Mouse (Mus musculus): Measurements from ENCODE around the gene Sprr2b. TPM values are rescaled to one million over a fixed set of nuclear protein-coding genes. Genes with fewer than 3 reads are reported as not detected.
A peak's percentile ranks its signal among the peaks of the same experiment; 100 is the strongest.
"Not testable (repeated sequence)": the region's sequence is repeated elsewhere in the genome, so short reads cannot be mapped to it uniquely, and the experiment has no call there.

Gene Sprr2b
- polyA plus RNA-seq (2015; fragmentation: Nextera tagmentation; extraction: Ambion mirVana) = not detected in 2 replicates

DNA sequence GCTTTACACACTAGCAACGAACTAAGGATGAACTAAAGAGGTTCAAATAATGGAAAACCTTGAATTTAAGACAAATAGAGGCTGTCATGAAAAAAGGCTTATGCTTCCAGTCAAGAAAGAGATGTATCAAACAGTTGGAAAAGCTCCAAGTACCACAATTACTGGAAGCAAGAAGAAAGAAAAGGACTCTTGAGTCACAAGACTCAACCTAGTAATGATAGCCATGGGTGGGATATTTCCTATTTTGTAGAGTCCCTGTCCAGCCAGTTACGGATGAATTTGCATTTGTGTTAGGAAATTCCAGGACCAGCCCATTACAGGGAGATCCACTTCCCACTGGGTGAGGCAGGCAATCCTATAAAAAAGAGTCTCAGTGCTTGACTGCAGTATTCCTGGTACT lies at the start of gene Sprr2b:
Gene Sprr2b, plus strand, starts transcription at position 301 of the 400 bp plus-strand sequence.
- Histone ChIP-seq H3K4me2 (ENCODE audit: low read length) (no peak within 1 kb of the TSS), H3K36me3 (ENCODE audit: insufficient read depth, low read length) (no peaks in the 10 kb centered on the region), H3K4me1 (replicated peaks; ENCODE audit: insufficient read depth, low read length) (no peaks in the 10 kb centered on the region), H3K27ac (no peak within 1 kb of the TSS), H3K27me3 (ENCODE audit: insufficient read depth, low read length) (no peaks in the 10 kb centered on the region), H3K9ac (ENCODE audit: low read depth, low read length) (no peak within 1 kb of the TSS), H3K9me3 (replicated peaks; ENCODE audit: low read length) (no peaks in the 10 kb centered on the region), H3K4me3 (replicated peaks; ENCODE audit: low read depth, low read length) (no peak within 1 kb of the TSS)
- DNase-seq (ENCODE audit: low spot score) (no peak), ATAC-seq (replicated peaks; ENCODE audit: low FRiP score, low read depth) (no peak)
- no peak for TF ChIP-seq CTCF (IDR thresholded peaks at IDR 0.05; ENCODE audit: low read depth)
- 79% methylated on average over 2 of the region's 2 CpGs for WGBS

DNA sequence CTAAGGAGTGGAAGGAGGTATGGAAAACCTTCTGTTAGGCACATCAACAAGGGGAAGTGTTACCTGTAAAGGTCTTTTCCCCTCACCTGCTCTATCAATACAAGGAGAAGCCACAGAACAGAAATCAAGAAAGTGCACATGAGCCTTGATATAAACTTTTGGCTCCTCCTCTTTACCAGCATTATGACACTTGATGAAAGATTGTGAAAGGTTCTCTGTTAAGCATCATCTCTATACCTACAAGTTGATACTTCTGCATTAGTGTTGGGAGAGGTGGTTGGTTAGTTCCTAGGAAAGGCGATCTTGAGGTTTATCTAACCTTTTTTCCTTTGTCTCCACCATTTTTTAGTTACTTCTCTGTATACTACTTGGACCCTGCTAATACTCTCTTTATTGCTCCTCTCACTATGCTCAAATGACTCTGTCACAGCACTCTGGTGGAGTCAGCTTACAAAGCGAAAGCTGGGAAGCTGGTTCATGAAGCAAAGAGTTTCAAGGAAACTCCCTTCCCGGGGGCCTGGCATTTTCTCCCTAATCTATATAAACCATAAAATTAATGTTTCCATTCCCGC lies 44.9 kb upstream of the Sprr2b start:
- H3K4me2 ChIP-seq (ENCODE audit: low read length); H3K36me3 ChIP-seq (ENCODE audit: insufficient read depth, low read length); H3K27me3 ChIP-seq (ENCODE audit: insufficient read depth, low read length); H3K9me3 ChIP-seq (replicated peaks; ENCODE audit: low read length); H3K4me1 ChIP-seq (replicated peaks; ENCODE audit: insufficient read depth, low read length); H3K27ac ChIP-seq; DNase-seq (ENCODE audit: low spot score); H3K9ac ChIP-seq (ENCODE audit: low read depth, low read length); H3K4me3 ChIP-seq (replicated peaks; ENCODE audit: low read depth, low read length): not testable (repeated sequence)
- WGBS = no CpG with 5 or more reads among the region's 4 CpGs
- peak; percentile 47; the same call in 1 of the 2 replicates for ATAC-seq (replicated peaks; ENCODE audit: low FRiP score, low read depth)

GRCm38 (mm10) chr3:92273504-92273903 lies 42.9 kb upstream of the Sprr2b start:
- ATAC-seq (replicated peaks; ENCODE audit: low FRiP score, low read depth); H3K27ac ChIP-seq: not testable (repeated sequence)

GRCm38 (mm10) chr3:92274018-92274417 lies 42.4 kb upstream of the Sprr2b start:
- DNase-seq (ENCODE audit: low spot score); ATAC-seq (replicated peaks; ENCODE audit: low FRiP score, low read depth); H3K4me2 ChIP-seq (ENCODE audit: low read length); H3K4me1 ChIP-seq (replicated peaks; ENCODE audit: insufficient read depth, low read length); H3K4me3 ChIP-seq (replicated peaks; ENCODE audit: low read depth, low read length); H3K27me3 ChIP-seq (ENCODE audit: insufficient read depth, low read length); H3K27ac ChIP-seq; H3K9me3 ChIP-seq (replicated peaks; ENCODE audit: low read length); H3K36me3 ChIP-seq (ENCODE audit: insufficient read depth, low read length); H3K9ac ChIP-seq (ENCODE audit: low read depth, low read length): not testable (repeated sequence)
- no CpG with 5 or more reads among the region's 1 CpGs for WGBS

More at GRCm38 (mm10) chr3:92273504-92273903, 42.9 kb upstream of the Sprr2b start:
- H3K4me2 ChIP-seq (ENCODE audit: low read length); H3K36me3 ChIP-seq (ENCODE audit: insufficient read depth, low read length); H3K9me3 ChIP-seq (replicated peaks; ENCODE audit: low read length); H3K9ac ChIP-seq (ENCODE audit: low read depth, low read length); H3K4me3 ChIP-seq (replicated peaks; ENCODE audit: low read depth, low read length); H3K4me1 ChIP-seq (replicated peaks; ENCODE audit: insufficient read depth, low read length); H3K27me3 ChIP-seq (ENCODE audit: insufficient read depth, low read length); DNase-seq (ENCODE audit: low spot score): not testable (repeated sequence)

DNA sequence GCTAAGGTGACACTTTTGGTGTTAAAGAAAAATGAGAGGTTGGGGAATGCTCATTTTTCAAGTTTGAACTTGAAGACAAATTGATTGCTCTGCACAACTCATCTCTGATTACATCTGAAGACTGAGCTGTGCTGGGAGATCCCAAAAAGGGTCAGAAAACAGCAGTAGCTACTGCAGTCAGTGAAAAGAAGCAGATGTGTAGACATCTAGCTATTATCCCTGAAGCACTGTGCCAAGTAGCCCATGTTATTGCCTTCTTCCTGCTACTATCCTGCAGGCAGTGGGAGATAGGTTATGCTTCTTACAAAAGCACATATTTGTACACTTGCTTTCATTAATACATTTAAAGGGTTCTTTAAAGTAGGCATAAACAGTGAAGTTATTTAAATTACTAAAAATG lies 36.8 kb upstream of the Sprr2b start:
- not testable (repeated sequence) for H3K4me2 ChIP-seq (ENCODE audit: low read length); H3K27me3 ChIP-seq (ENCODE audit: insufficient read depth, low read length); H3K36me3 ChIP-seq (ENCODE audit: insufficient read depth, low read length); H3K9me3 ChIP-seq (replicated peaks; ENCODE audit: low read length); ATAC-seq (replicated peaks; ENCODE audit: low FRiP score, low read depth); H3K9ac ChIP-seq (ENCODE audit: low read depth, low read length); H3K4me3 ChIP-seq (replicated peaks; ENCODE audit: low read depth, low read length); H3K4me1 ChIP-seq (replicated peaks; ENCODE audit: insufficient read depth, low read length); H3K27ac ChIP-seq; DNase-seq (ENCODE audit: low spot score)

- not testable (repeated sequence) for H3K4me1 ChIP-seq (replicated peaks; ENCODE audit: insufficient read depth, low read length); H3K27me3 ChIP-seq (ENCODE audit: insufficient read depth, low read length); H3K27ac ChIP-seq; H3K4me3 ChIP-seq (replicated peaks; ENCODE audit: low read depth, low read length); H3K36me3 ChIP-seq (ENCODE audit: insufficient read depth, low read length); H3K4me2 ChIP-seq (ENCODE audit: low read length); DNase-seq (ENCODE audit: low spot score); H3K9me3 ChIP-seq (replicated peaks; ENCODE audit: low read length); H3K9ac ChIP-seq (ENCODE audit: low read depth, low read length)
- ATAC-seq (replicated peaks; ENCODE audit: low FRiP score, low read depth) = peak; percentile 74
- 52% methylated on average over 5 of the region's 12 CpGs for WGBS
Observed at GRCm38 (mm10) chr3:92280963-92281606, 35.3 kb upstream of the Sprr2b start.

DNA sequence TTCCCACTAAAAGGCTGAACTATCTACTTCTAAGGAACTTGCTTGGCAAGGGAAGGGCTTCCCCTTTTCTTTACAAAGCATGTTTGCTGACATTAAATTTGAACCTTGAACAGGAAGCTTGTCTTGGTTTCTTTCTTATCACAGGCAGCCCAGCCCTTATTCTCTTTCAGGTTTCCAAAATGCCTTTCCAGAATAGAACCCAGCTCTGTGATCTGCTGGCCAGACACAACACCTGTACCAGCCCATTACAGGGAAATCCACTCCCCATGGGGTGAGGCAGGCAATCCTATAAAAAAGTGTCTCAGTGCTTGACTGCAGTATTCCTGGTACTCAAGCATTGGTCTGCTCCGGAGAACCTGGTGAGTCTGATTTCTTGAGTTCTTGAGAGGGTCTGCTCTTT lies 31.3 kb upstream of the Sprr2b start, which contains the start of gene Sprr2a3:
Gene Sprr2a3, plus strand, starts transcription at position 317 of the 400 bp plus-strand sequence.
- not testable (repeated sequence) for H3K36me3 ChIP-seq (ENCODE audit: insufficient read depth, low read length); H3K9ac ChIP-seq (ENCODE audit: low read depth, low read length); H3K4me1 ChIP-seq (replicated peaks; ENCODE audit: insufficient read depth, low read length); ATAC-seq (replicated peaks; ENCODE audit: low FRiP score, low read depth); H3K4me3 ChIP-seq (replicated peaks; ENCODE audit: low read depth, low read length); H3K4me2 ChIP-seq (ENCODE audit: low read length); H3K27me3 ChIP-seq (ENCODE audit: insufficient read depth, low read length); H3K27ac ChIP-seq; DNase-seq (ENCODE audit: low spot score); H3K9me3 ChIP-seq (replicated peaks; ENCODE audit: low read length)
- 77% methylated on average over 1 of the region's 1 CpGs for WGBS

DNA sequence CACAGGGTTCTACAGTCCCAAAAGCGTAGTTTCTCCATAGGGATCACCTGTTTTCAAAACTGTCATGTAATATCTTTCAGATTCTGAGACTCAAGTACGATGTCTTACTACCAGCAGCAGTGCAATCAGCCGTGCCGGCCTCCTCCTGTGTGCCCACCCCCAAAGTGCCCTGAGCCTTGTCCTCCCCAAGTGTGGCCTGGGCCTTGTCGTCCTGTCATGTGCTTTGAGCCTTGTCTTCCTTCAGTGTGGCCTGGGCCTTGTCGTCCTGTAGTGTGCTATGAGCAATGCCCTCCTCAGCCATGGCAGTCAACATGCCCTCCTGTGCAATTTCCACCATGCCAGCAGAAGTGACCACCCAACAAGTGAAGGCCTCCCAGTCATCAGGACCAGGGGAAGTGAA lies 27.9 kb upstream of the Sprr2b start:
- not testable (repeated sequence) for DNase-seq (ENCODE audit: low spot score); H3K27ac ChIP-seq; H3K27me3 ChIP-seq (ENCODE audit: insufficient read depth, low read length); H3K9ac ChIP-seq (ENCODE audit: low read depth, low read length); H3K9me3 ChIP-seq (replicated peaks; ENCODE audit: low read length); H3K4me1 ChIP-seq (replicated peaks; ENCODE audit: insufficient read depth, low read length); H3K36me3 ChIP-seq (ENCODE audit: insufficient read depth, low read length); H3K4me3 ChIP-seq (replicated peaks; ENCODE audit: low read depth, low read length); H3K4me2 ChIP-seq (ENCODE audit: low read length)
- WGBS = 74% methylated on average over 5 of the region's 6 CpGs
- 0 out of 2 replicates have a peak, but pooled peaks have one; percentile 49 for ATAC-seq (replicated peaks; ENCODE audit: low FRiP score, low read depth)

Data from kidney, postnatal 0 days (tissue).